Mouse (Mus musculus) heart, adult 2 months (tissue): ENCODE data around the gene D930020B18Rik. TPM values are rescaled to one million over a fixed set of nuclear protein-coding genes. Genes with fewer than 3 reads are reported as not detected.

ENCODE experiments used
- DNase-seq, 2 experiments: peaks; one replicate each; pipeline ENCODE4 v3.0.0; 2021
- H3K27ac ChIP-seq: fragments of 200-600 bp; 2 replicates; pipeline ENCODE4 v1.8.1; 2022
- H3K27me3 ChIP-seq: fragments of 200-500 bp; 2 replicates; pipeline ENCODE4 v1.6.1; 2012; ENCODE audit warnings: mild to moderate bottlenecking, low read length, inconsistent platforms, mixed read lengths; ENCODE audit not compliant: control insufficient read depth, insufficient read depth
- H3K36me3 ChIP-seq: fragments of 200-500 bp; 2 replicates; pipeline ENCODE4 v1.6.1; 2012; ENCODE audit warnings: low read length, inconsistent platforms; ENCODE audit not compliant: control insufficient read depth, insufficient read depth
- H3K4me1 ChIP-seq: fragments of 200-500 bp; 2 replicates; pipeline ENCODE4 v1.6.1; 2011; ENCODE audit warnings: low read length; ENCODE audit not compliant: control insufficient read depth, insufficient read depth
- H3K4me3 ChIP-seq: fragments of 200-600 bp; 2 replicates; pipeline ENCODE4 v1.8.1; 2022
- H3K79me2 ChIP-seq: fragments of 200-500 bp; replicated peaks from 2 replicates; pipeline ENCODE4 v1.6.1; 2012; ENCODE audit warnings: mild to moderate bottlenecking, inconsistent platforms, low read length, moderate library complexity, mixed read lengths; ENCODE audit not compliant: control insufficient read depth, insufficient read depth
- H3K9ac ChIP-seq: fragments of 200-500 bp; 2 replicates; pipeline ENCODE4 v1.6.1; 2012; ENCODE audit warnings: low read depth, mild to moderate bottlenecking, control low read depth, inconsistent platforms, low read length, mixed read lengths
- CTCF ChIP-seq: fragments of 200-600 bp; IDR thresholded peaks from 2 replicates; pipeline ENCODE4 v1.8.1; 2022; ENCODE audit warnings: antibody characterized with exemption, mild to moderate bottlenecking, moderate library complexity
- EP300 ChIP-seq: fragments of 200-500 bp; IDR thresholded peaks from 2 replicates; pipeline ENCODE4 v1.6.1; 2011; ENCODE audit warnings: low read depth, low read length, control low read depth; ENCODE audit not compliant: insufficient read depth
- POLR2A ChIP-seq: fragments of 200-500 bp; IDR thresholded peaks from 2 replicates; pipeline ENCODE4 v1.6.1; 2011; ENCODE audit warnings: mild to moderate bottlenecking, low read depth, low read length, control low read depth; ENCODE audit not compliant: insufficient read depth
- WGBS: fragments of 180-500 bp; shearing (Covaris S2); methylation state at CpG from one replicate; pipeline ENCODE4 v1.1.7; 2018; 5-methylcytosine and 5-hydroxymethylcytosine counted together
- intact Hi-C: fragments of 180-260 bp; cut with DNase I; formaldehyde crosslinking; loops from one replicate; pipeline ENCODE4 v1.15.1; 2025
- polyA plus RNA-seq: library from polyadenylated mRNA; depleted of rRNA; stranded (reverse); fragments of >200 nt; gene quantifications from 2 replicates; pipeline ENCODE4 v1.2.3, GENCODE M21; 2012
- total RNA-seq, 2 experiments: library from RNA; stranded (reverse); gene quantifications; 2 replicates each; pipeline ENCODE4 v1.2.3; 2021

The D930020B18Rik gene
- total and polyA plus RNA-seq, 3 experiments = not detected

GRCm38 (mm10) chr10:121611587-121611986, 29.8 kb upstream of the D930020B18Rik start:
- H3K27me3 ChIP-seq = no peaks in the 10 kb centered on the region
- intact Hi-C loops = no loop called here
- no peak overlapping the region for H3K4me3 ChIP-seq
- 82% methylated on average over 10 of the region's 10 CpGs for WGBS
- no peak overlapping the region for H3K27ac ChIP-seq
- no peaks in the 10 kb centered on the region; the same call in 1 of the 2 replicates for H3K4me1 ChIP-seq
- TF ChIP-seq EP300 = no peak
- no peak for TF ChIP-seq CTCF
- TF ChIP-seq POLR2A = no peak
- H3K36me3 ChIP-seq = no peaks in the 10 kb centered on the region; the same call in 1 of the 2 replicates
- H3K9ac ChIP-seq = no peak overlapping the region
- no peak for DNase-seq
- no peaks in the 10 kb centered on the region for H3K79me2 ChIP-seq

- Histone ChIP-seq H3K27me3 (no peaks in the 10 kb centered on the region), H3K9ac (no peak overlapping the region), H3K79me2 (no peaks in the 10 kb centered on the region), H3K36me3 (no peaks in the 10 kb centered on the region; the same call in 1 of the 2 replicates), H3K4me1 (no peaks in the 10 kb centered on the region; the same call in 1 of the 2 replicates), H3K4me3 (no peak overlapping the region), H3K27ac (peak overlapping the region; percentile 68)
- 76% methylated on average over 6 of the region's 6 CpGs for WGBS
- no peak for DNase-seq
- intact Hi-C loops = no loop called here
- no peak for TF ChIP-seq EP300
- TF ChIP-seq POLR2A = no peak
Measured at GRCm38 (mm10) chr10:121612448-121612847, 28.9 kb upstream of the D930020B18Rik start.

GRCm38 (mm10) chr10:121613570-121613969, 27.8 kb upstream of the D930020B18Rik start:
- Histone ChIP-seq H3K9ac (no peak overlapping the region), H3K4me1 (no peaks in the 10 kb centered on the region; the same call in 1 of the 2 replicates), H3K4me3 (no peak overlapping the region), H3K27ac (peak overlapping the region; percentile 76), H3K27me3 (no peaks in the 10 kb centered on the region), H3K79me2 (no peaks in the 10 kb centered on the region), H3K36me3 (no peaks in the 10 kb centered on the region; the same call in 1 of the 2 replicates)
- intact Hi-C loops = no loop called here
- TF ChIP-seq POLR2A (0 out of 2 replicates have a peak, but pooled peaks have one; percentile 37), EP300 (0 out of 2 replicates have a peak, but pooled peaks have one; percentile 48), CTCF (no peak)
- peak; percentile 55 to 62 for DNase-seq
- WGBS = 37% methylated on average over 13 of the region's 13 CpGs

GRCm38 (mm10) chr10:121615146-121615870, 26.1 kb upstream of the D930020B18Rik start:
- H3K4me1 ChIP-seq = no peaks in the 10 kb centered on the region; the same call in 1 of the 2 replicates
- no peak overlapping the region for H3K9ac ChIP-seq
- DNase-seq = no peak
- H3K36me3 ChIP-seq = no peaks in the 10 kb centered on the region; the same call in 1 of the 2 replicates
- no peak overlapping the region for H3K27ac ChIP-seq
- H3K4me3 ChIP-seq = no peak overlapping the region
- WGBS = 93% methylated on average over 13 of the region's 13 CpGs
- TF ChIP-seq EP300 = no peak
- no peak for TF ChIP-seq CTCF
- no peak for TF ChIP-seq POLR2A
- H3K79me2 ChIP-seq = no peaks in the 10 kb centered on the region
- intact Hi-C loops = no loop called here
- H3K27me3 ChIP-seq = no peaks in the 10 kb centered on the region

GRCm38 (mm10) chr10:121615935-121616334, 25.5 kb upstream of the D930020B18Rik start:
- intact Hi-C loops = no loop called here
- TF ChIP-seq POLR2A (no peak), EP300 (no peak), CTCF (no peak)
- Histone ChIP-seq H3K4me1 (no peaks in the 10 kb centered on the region; the same call in 1 of the 2 replicates), H3K9ac (no peak overlapping the region), H3K36me3 (no peaks in the 10 kb centered on the region; the same call in 1 of the 2 replicates), H3K27ac (no peak overlapping the region), H3K27me3 (no peaks in the 10 kb centered on the region), H3K79me2 (no peaks in the 10 kb centered on the region), H3K4me3 (no peak overlapping the region)
- WGBS = 81% methylated on average over 7 of the region's 7 CpGs
- no peak for DNase-seq

GRCm38 (mm10) chr10:121622431-121622830, 19.0 kb upstream of the D930020B18Rik start:
- Histone ChIP-seq H3K79me2 (0 out of 2 replicates have a peak, but pooled peaks cover 4% of the 10 kb centered on the region), H3K27ac (no peak overlapping the region), H3K9ac (no peak overlapping the region), H3K4me1 (peaks cover 3% of the 10 kb centered on the region; the same call in 1 of the 2 replicates), H3K4me3 (no peak overlapping the region), H3K27me3 (no peaks in the 10 kb centered on the region), H3K36me3 (peaks cover 8% of the 10 kb centered on the region)
- TF ChIP-seq CTCF (no peak), POLR2A (no peak), EP300 (no peak)
- intact Hi-C loops = no loop called here
- 85% methylated on average over 6 of the region's 6 CpGs for WGBS
- DNase-seq = no peak
